Mouse (Mus musculus): ENCODE measurements at regions not wholly inside any gene's neighbourhood (a gene's known extent, or its start where the extent isn't known, plus 50 kb on each side); places are given as distances from the start of the nearest gene placed in this dataset.

DNA sequence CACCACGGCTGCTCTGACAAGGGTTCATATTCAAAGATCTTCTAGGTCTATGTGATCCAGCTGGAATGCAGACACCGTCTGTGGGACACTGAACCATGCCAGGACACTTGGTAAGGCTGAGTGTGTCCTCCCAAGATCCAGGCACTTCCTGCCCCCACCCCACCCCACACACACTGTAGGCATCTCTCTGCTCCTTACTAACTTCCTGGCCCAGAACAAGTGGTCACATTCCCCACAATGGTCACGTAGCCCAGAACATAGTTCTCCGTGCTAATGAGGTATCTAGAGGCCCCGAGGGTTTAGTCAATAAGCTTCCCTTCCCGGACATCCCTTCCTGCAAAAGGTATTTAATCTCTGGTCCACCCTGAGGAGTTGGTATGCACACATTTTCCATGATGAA is 54.5 kb upstream of the Cav2 start:
- DNase-seq (ENCODE audit: low spot score): no peak
